Mouse (Mus musculus) megakaryocyte, embryonic 14.5 days (primary cell): Measurements from ENCODE around the gene Zg16. TPM values are rescaled to one million over a fixed set of nuclear protein-coding genes. Genes with fewer than 3 reads are reported as not detected.

Experiments
- H3K27me3 ChIP-seq: replicated peaks from 2 replicates; pipeline ENCODE3; 2012; ENCODE audit warnings: inconsistent platforms
- H3K36me3 ChIP-seq: replicated peaks from 2 replicates; pipeline ENCODE3; 2012; ENCODE audit warnings: low read length, inconsistent platforms, mixed read lengths
- H3K4me1 ChIP-seq: 2 replicates; pipeline ENCODE4 v1.6.1; 2012; ENCODE audit warnings: inconsistent platforms
- H3K4me3 ChIP-seq: replicated peaks from 2 replicates; pipeline ENCODE3; 2012; ENCODE audit warnings: moderate library complexity, mild to moderate bottlenecking, inconsistent platforms
- H3K9me3 ChIP-seq: 2 replicates; pipeline ENCODE4 v1.6.1; 2012; ENCODE audit warnings: inconsistent platforms
- FLI1 ChIP-seq: IDR thresholded peaks from 2 replicates; pipeline ENCODE4 v1.6.1; 2012; ENCODE audit warnings: low read length, inconsistent platforms, mixed read lengths
- GATA1 ChIP-seq: IDR thresholded peaks from 3 replicates; pipeline ENCODE4 v1.6.1; 2012; ENCODE audit warnings: mixed read lengths, low read length, inconsistent platforms, borderline replicate concordance
- polyA plus RNA-seq: library from polyadenylated mRNA; stranded (reverse); fragments of >175 nt; gene quantifications from 2 replicates; pipeline ENCODE4 v1.2.3, GENCODE M21; 2012; ENCODE audit warnings: low replicate concordance; ENCODE audit not compliant: insufficient read depth

Zg16 gene
- polyA plus RNA-seq, 1 experiment, result not detected

DNA sequence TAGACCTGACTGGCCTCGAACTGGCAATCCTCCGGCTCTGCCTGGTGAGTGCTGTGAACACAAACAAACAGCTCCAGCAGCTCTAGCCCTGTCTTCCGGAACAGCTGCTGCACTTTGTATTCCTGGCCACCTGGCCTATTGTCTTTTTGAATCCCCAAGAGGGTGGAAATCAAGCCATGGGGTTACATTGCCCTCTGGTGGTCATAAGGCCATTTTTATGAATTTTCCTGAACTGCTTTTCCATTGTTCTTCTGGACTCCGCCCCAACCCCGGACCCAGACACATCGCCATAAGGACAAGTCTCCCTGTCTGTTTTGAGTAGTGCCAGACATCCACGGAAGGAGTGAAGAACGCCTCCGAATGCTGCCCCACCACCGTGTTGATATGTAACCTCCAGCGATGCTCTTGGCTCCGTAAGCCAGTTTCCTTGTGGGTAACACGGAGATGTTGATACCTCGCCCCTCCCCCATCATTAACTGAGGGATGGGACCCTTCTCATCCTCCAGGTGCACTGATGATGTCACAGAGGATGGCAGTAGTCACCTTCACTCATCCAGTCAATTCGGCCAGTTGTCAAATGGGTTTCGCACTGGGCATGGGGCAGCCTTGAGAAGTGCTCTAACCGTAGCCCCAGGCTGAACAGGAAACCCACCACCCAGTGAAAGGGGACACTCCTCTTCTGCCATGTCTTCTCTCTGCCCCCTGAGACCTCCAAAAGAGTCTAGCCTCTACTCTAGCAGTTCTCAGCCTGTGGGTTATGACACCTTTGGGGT lies 17.6 kb upstream of the Zg16 start:
- peak overlapping the region; percentile 84 for H3K4me3 ChIP-seq
- no peaks in the 10 kb centered on the region for H3K9me3 ChIP-seq
- peaks cover 18% of the 10 kb centered on the region for H3K27me3 ChIP-seq
- H3K4me1 ChIP-seq, result peaks cover 62% of the 10 kb centered on the region
- H3K36me3 ChIP-seq, result no peaks in the 10 kb centered on the region
- TF ChIP-seq GATA1, result no peak
- no peak for TF ChIP-seq FLI1

DNA sequence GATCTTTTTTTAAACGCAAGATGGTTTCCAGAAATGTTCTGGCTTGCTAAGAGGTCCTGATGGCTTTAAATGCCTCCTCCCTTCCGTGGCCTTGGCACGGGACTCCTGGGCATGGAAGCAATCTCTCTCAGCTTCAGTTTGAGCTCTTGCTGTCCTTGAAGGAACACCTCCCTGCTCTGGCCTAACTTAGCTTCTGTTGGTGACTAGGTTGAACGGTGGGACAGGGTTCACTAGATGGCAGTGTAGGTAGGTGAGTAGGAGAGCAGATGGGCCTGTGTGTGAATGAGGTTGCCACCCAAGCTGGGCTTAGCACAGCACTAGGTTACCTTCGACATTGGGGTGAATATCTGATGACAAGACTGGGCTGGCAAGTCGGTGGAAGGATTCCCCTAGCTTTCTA lies 16.8 kb upstream of the Zg16 start:
- peaks cover 61% of the 10 kb centered on the region for H3K4me1 ChIP-seq
- TF ChIP-seq GATA1 (no peak), FLI1 (no peak)
- no peaks in the 10 kb centered on the region for H3K36me3 ChIP-seq

DNA sequence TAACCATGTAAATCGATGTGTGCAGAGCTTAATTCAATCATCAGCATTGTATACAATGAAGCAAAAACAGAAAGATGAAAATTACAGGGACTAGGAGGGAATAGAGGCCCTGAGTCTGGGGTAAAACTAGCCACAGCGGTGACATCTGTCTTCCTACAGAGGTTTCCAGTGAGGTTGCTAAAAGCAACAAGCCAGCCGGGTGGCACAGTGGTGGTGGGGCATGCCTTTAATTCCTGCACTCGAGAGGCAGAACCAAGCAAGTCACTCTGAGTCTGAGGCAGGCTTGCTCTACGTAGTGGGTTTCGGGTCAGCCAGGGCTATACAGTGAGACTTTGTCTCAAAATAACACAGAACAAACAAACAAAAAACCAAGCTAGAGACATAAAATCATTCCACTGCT lies 15.0 kb upstream of the Zg16 start:
- Histone ChIP-seq H3K4me3 (no peak overlapping the region), H3K9me3 (peaks cover 5% of the 10 kb centered on the region; the same call in 1 of the 2 replicates), H3K36me3 (peaks cover 3% of the 10 kb centered on the region), H3K4me1 (peaks cover 67% of the 10 kb centered on the region), H3K27me3 (peaks cover 15% of the 10 kb centered on the region)
- no peak for TF ChIP-seq GATA1
- no peak for TF ChIP-seq FLI1

More for the DNA sequence above, 16.8 kb upstream of the Zg16 start:
- peaks cover 18% of the 10 kb centered on the region for H3K27me3 ChIP-seq
- H3K4me3 ChIP-seq, result no peak overlapping the region
- H3K9me3 ChIP-seq, result 0 out of 2 replicates have a peak, but pooled peaks cover under 1% of the 10 kb centered on the region

DNA sequence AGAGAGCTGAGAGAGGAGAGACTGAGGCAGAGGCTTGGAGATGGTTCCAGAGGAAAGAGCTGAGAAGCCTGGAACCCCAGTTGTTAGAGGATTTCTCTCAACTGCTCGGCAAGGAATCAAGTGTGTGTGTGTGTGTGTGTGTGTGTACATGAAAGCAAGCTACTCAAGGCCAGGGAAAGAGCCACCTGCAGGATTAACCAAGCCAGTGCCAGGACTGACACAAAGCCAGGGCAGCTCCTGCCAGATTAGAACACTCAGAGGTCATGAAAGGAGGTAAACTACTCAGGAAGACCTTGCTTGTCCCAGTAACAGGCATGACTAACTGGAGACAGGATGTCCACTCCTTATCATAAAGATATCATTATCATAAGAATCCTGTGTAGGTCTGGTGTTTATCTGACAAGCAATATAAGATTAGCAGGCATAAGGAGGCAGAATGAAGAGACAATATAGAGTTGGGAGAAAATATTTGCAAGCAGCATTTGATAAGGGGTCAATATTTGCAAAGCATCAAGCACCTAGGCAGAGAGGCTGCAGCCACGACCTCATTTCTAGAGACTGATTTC lies 14.4 kb upstream of the Zg16 start:
- peaks cover 3% of the 10 kb centered on the region for H3K36me3 ChIP-seq
- peaks cover 11% of the 10 kb centered on the region for H3K27me3 ChIP-seq
- no peak for TF ChIP-seq FLI1
- no peak for TF ChIP-seq GATA1

DNA sequence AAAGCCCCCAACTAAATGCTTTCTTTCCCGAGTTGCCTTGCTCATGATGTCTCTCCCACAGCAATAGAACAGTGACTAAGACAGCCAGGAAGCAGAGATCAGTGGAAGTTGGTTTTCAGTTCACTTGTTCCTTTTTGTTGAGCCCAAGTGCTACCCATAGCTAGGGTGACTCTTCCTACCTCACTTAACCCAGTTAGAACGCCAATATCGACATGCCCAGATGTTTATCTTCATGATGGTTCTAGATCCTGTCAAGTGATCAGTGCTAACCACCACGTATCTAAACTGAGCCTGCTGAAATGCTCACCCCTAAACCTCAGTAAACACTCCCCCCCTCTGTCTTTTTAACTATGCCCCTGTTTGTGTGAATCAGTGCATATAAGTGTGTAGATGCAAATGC lies 12.4 kb upstream of the Zg16 start:
- Histone ChIP-seq H3K9me3 (peaks cover 8% of the 10 kb centered on the region; the same call in 1 of the 2 replicates), H3K4me1 (peaks cover 54% of the 10 kb centered on the region), H3K36me3 (peaks cover 19% of the 10 kb centered on the region), H3K27me3 (peaks cover 2% of the 10 kb centered on the region), H3K4me3 (no peak overlapping the region)
- TF ChIP-seq FLI1, result no peak
- no peak for TF ChIP-seq GATA1

More for the DNA sequence above, 14.4 kb upstream of the Zg16 start:
- H3K4me1 ChIP-seq, result peaks cover 65% of the 10 kb centered on the region
- no peak overlapping the region for H3K4me3 ChIP-seq
- peaks cover 5% of the 10 kb centered on the region; the same call in 1 of the 2 replicates for H3K9me3 ChIP-seq

DNA sequence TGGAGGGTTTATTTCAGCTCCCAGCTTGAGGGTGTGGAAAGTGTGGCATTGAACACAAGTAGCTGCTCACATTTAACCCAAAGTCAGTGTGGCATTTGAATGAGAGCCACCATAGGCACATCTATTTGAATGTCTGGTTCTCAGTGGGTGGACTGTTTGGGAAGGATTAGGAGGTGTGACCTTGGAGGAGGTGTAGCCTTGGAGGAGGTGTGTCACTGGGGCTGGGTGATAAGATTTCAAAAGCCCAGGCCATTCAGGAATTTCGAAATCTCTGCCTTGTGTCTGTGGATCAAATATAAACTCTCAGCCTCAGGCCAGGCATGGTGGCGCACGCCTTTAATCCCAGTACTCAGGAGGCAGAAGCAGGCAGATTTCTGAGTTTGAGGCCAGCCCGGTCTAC lies 11.8 kb upstream of the Zg16 start:
- no peak overlapping the region for H3K4me3 ChIP-seq
- H3K9me3 ChIP-seq, result peaks cover 8% of the 10 kb centered on the region; the same call in 1 of the 2 replicates
- peaks cover 54% of the 10 kb centered on the region for H3K4me1 ChIP-seq
- H3K36me3 ChIP-seq, result peaks cover 25% of the 10 kb centered on the region
- TF ChIP-seq FLI1, result no peak
- no peak for TF ChIP-seq GATA1
- H3K27me3 ChIP-seq, result peaks cover 2% of the 10 kb centered on the region

DNA sequence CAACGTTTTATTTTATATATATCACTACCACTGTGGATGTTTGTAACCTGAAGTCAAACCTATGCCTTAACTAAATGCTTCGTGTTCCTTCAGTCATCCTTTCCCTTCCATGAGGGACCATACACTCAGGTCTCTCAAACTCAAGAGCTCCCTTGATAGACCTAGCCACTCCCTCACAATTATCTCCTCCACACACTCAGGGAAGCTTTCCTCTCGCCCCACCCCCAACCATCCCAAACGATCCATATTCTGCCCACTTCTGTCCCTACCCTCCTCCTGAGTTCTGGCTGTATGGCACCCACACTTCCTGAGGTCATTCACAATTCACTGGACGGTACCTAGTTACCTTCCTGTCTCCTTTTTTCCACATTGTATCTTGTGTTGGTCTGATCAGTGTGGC lies 11.4 kb upstream of the Zg16 start:
- TF ChIP-seq FLI1 (no peak), GATA1 (no peak)
- peaks cover 55% of the 10 kb centered on the region for H3K4me1 ChIP-seq
- H3K4me3 ChIP-seq, result no peak overlapping the region
- peaks cover 29% of the 10 kb centered on the region for H3K36me3 ChIP-seq
- peaks cover 2% of the 10 kb centered on the region for H3K27me3 ChIP-seq
- H3K9me3 ChIP-seq, result peaks cover 8% of the 10 kb centered on the region; the same call in 1 of the 2 replicates

DNA sequence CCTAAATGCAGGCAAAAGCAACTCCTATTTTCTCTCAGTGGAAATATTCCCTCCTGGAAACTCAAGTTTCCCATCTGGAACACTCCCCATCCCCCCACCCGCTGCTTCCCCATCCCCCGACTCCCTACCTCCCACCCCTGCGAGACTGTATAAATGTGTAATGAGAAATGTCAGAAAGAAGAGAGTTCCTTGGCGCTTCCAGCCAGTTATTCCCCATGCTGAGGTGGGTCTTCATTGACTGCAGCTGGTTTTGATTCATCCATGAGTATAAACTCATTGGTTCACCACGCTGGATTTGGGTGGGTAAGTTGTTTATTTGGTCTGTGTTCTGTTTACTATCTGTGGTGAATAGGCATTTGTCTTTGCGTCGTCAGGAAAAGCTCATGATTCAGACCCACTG lies 9.3 kb upstream of the Zg16 start:
- H3K4me3 ChIP-seq, result no peak overlapping the region
- H3K27me3 ChIP-seq, result peaks cover 2% of the 10 kb centered on the region
- TF ChIP-seq GATA1 (no peak), FLI1 (no peak)
- H3K36me3 ChIP-seq, result peaks cover 46% of the 10 kb centered on the region
- peaks cover 65% of the 10 kb centered on the region for H3K4me1 ChIP-seq
- H3K9me3 ChIP-seq, result peaks cover 8% of the 10 kb centered on the region; the same call in 1 of the 2 replicates

DNA sequence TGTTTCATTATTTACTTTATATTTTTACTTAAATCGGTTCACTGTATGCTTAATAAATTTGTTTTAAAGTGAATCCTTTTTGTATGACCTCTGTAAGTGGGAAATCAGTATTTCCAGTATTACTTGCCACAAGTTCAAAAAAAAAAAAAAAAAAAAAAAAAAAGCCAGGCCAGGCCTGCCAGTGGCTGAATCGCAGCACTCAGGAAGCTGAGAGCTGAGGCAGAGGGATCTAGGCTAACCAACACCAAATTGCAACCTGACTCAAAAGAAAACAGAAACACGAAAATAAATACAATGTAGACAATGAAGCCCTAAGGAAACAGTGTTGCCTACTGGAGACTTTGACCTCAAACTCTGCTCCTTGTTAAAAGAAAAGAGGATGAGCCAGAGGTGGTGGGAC lies 6.8 kb upstream of the Zg16 start:
- Histone ChIP-seq H3K9me3 (peaks cover 7% of the 10 kb centered on the region; the same call in 1 of the 2 replicates), H3K36me3 (peaks cover 46% of the 10 kb centered on the region), H3K4me3 (no peak overlapping the region), H3K4me1 (peaks cover 64% of the 10 kb centered on the region), H3K27me3 (no peaks in the 10 kb centered on the region)
- TF ChIP-seq FLI1 (no peak), GATA1 (no peak)

DNA sequence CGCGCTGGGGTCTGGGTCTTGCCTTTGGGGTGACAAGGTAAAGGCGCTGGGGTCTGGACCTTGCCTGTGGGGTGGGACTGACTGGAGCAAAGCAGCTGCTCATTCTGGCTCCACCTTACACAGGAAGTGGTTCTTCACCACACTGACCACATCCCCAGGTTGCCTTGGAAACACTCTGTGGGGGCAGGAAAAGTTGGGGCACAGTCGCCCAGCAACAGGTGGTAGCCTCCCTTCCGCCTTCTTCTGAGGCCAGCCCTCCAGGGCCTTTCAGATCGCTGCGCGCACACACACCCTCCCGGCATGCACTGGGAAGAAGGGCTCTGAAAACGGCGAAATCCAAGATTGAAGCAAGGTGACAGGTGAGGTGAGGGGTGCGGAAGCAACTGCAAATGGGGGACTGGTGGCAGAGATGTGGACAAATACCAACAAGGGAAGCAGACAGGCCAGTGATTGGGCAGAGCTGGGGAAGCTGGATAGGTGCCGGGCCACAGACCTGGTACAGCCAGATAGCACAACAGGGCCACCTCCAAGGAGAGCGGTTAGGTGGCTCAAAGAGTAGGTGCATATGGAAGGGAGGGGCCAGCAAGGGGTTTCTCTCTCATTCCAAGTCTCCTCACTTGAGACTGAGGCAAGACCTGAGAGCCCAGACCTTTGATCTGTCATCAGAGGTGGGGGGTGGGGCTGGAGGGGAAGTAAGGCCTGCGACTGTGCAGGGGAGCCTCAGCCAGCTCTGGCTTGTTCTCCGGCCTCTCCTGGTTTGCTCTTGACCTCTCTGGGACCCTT lies 4.2 kb upstream of the Zg16 start, which contains the start of gene AI467606:
AI467606 (plus strand) TSS at position 246 of the 783 bp plus-strand sequence.
- Histone ChIP-seq H3K4me3 (peak within 1 kb of the TSS; percentile 95), H3K36me3 (peaks cover 43% of the 10 kb centered on the region), H3K9me3 (0 out of 2 replicates have a peak, but pooled peaks cover 2% of the 10 kb centered on the region), H3K27me3 (no peaks in the 10 kb centered on the region), H3K4me1 (peaks cover 61% of the 10 kb centered on the region)
- TF ChIP-seq FLI1 (peak; percentile 97), GATA1 (no peak)
